Mouse (Mus musculus) cortical plate, adult 2 months (tissue): ENCODE measurements at regions not wholly inside any gene's neighbourhood (a gene's known extent, or its start where the extent isn't known, plus 50 kb on each side); places are given as distances from the start of the nearest gene placed in this dataset.

Source experiments
- CTCF ChIP-seq: fragments of 200-500 bp; IDR thresholded peaks from 2 replicates; pipeline ENCODE4 v1.5.1; 2011; ENCODE audit warnings: mild to moderate bottlenecking, control low read depth, low read length; ENCODE audit not compliant: insufficient read depth; ENCODE audit errors: extremely low read depth
- POLR2A ChIP-seq: fragments of 200-500 bp; IDR thresholded peaks from 2 replicates; pipeline ENCODE4 v1.6.1; 2011; ENCODE audit warnings: mild to moderate bottlenecking, low read length, control low read depth; ENCODE audit not compliant: insufficient read depth; ENCODE audit errors: extremely low read depth

- no peak for TF ChIP-seq POLR2A
- TF ChIP-seq CTCF: no peak
Observed at GRCm38 (mm10) chr16:24225090-24225489, 168.2 kb upstream of the Lpp start.
